Mouse (Mus musculus): ENCODE data around the gene Zfp653.

Gene Zfp653

GRCm38 (mm10) chr9:22069881-22070553 lies 1.2 kb downstream of the Zfp653 start:
- CTCF ChIA-PET = no interaction called here

DNA sequence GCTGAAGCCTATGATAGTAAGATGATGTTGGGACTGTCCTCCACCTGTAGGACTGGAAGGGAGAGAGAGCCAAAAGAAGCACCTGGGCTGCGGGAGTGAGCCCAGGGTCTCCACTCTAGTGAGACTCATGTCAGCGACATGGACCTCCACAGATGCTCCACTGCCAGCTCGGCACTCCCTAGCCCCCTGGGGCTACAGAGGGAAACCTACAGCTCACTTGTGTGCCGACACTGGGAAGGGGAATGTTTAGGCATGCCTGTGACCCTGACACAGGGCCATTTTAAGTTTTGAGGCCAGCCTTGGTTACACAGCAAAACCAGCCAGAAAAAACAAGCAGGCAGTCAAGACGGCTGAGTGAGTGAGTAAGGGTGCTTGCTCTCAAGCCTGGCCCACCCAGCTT lies 4.0 kb downstream of the Zfp653 start:
- CTCF ChIA-PET = interaction anchor here (0.6 to 1.7 kb wide), 3 partner anchors 76 to 158 kb away, joined by 3 to 4 read pairs (median 3); partner anchors contain the start of gene Zfp809

DNA sequence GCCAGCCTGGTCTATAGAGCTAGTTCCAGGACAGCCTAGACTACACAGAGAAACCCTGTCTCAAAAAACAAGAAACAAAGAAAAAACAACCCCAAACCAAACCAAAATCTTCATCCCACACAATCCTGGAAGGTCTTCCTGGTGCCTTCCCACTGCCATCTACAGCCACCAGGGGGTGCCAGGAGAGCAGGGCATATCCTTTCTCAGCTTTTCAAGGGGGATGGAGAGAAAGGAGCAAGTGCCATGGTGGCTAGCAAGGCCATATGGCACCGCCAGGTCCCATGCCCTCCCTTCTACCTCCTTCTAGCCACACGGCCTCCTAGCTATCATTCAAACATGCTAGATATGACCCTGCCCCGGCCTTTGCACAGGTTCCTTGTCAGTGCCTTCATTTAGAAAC lies 4.7 kb downstream of the Zfp653 start:
- CTCF ChIA-PET = interaction anchor here (0.9 to 1.7 kb wide), 3 partner anchors 74 to 159 kb away, joined by 3 to 4 read pairs (median 3); partner anchors contain the start of gene Zfp809

- CTCF ChIA-PET = interaction anchor here (1.7 kb wide), 1 partner anchor 160 kb away, joined by 4 read pairs; the partner anchor contains the start of gene Zfp809
Measured at GRCm38 (mm10) chr9:22065642-22066041, 5.5 kb downstream of the Zfp653 start.

DNA sequence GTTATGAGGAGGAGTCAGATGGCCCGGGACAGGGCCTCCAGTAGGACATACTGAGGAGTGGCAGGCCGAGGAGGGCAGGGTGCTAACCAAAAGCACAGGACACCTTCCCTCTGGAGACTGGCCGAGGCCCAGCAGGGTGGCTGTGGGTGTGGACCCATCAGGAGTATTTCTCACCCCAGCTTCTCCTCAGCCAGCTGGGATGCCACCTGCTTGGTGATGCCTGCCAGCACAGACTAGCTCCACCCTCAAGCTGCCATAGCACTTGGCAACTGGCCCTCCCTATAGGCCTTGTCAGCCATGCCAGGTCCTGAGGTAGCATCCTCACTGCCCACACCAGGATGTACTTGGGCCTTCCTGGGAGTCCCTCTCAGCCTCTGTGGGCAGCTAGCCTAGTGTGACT lies 6.8 kb downstream of the Zfp653 start:
- CTCF ChIA-PET = no interaction called here

DNA sequence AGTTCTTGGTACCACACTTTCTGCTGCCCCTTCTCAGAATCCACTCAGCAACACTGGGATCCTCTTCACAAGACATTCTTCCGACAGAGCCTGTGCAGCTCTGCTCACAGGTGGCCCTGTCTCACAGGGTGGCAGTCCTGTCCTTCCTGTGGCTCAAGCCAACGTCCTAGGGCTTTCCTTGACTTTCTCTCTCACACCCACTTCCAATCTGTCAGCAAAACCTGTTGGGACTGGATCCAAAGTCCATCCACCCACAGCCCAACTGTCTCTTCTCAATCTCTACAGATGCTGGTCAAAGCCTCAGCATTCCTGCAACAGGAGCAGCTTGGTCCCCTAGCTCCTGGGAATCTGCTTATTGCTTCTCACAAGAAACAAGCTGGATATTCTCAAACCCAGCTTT lies 9.8 kb downstream of the Zfp653 start:
- CTCF ChIA-PET = no interaction called here

DNA sequence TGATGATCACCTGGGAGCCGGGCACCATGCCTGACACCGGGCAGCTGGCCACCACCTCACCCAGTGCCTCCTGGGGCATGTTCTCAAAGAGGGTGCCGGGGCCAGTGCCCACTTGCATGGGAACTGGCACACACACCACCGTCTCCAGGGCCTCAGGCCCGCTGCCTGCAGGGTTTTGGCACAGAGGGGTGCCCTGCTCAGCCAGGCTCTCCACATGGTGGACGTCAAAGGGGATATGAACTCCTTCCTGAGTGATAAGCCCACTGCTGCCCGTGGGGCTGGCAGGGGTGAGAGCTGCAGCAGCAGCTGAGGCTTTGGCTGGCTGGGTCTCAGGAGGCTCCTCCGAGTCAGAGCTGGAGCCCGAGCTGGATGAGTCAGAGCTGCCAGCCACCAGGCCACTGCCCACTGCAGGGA lies 13.2 kb downstream of the Zfp653 start:
- CTCF ChIA-PET = no interaction called here

DNA sequence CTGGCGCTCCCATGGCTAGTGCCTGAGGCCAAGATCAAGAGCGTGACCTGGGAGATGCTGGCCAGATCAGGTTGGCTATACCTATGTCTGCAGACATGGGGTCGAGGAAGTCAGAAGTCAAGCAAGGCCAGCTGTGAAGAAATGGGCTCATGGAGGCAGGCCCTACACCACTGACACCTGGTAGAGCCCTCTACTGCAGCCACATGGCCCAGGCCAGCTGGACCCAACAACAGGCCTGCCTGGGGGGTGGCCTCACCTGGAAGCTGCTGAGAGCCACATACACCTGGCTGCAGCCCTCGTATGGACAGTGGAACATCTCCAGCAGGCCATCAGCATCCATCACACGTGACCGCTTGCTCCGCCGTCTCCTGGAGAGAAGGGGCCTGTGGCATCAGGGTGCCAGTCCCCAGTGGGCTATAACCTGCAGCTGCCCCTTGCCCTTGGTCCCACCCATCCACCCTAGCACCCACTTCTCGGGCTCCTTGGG lies 14.1 kb downstream of the Zfp653 start:
- CTCF ChIA-PET = no interaction called here

- CTCF ChIA-PET = no interaction called here
Measured at GRCm38 (mm10) chr9:22056303-22056910, 14.8 kb downstream of the Zfp653 start.

- CTCF ChIA-PET = no interaction called here
Measured at GRCm38 (mm10) chr9:22055713-22056112, 15.5 kb downstream of the Zfp653 start.

DNA sequence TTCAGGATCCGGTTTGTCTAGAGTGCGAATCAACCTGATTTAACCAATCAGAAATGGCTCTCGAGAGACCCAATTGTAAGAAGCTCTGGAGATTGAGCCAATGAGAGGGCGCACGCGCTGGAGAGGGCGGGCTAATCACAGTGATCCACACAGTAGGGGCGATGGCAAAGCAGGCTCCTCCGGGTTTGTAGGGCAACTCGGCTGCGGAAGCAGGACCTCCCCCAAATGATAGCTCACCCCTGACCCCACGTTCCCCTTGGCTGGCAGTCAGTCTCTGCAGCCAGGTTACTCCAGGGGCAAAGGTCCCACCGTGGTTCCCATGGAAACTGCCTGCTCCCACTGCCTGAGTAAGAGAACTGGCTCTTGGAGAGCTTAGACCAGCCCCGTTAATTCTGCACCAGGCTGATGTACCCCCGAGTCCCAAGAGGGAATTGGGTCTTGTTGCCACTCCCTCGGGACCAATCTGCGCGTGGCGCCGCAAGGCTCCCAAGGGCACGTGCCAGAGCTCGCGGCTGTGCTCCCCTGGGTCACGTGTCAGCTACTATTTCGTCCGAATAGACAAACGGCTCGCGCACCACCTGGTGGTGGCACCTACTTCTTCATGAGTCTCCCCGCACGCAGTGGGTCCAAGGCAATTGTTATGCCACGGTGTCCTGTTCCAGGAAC lies 16.6 kb downstream of the Zfp653 start:
- CTCF ChIA-PET = interaction anchor here (0.6 kb wide), 1 partner anchor 74 kb away, joined by 4 read pairs; no protein-coding TSS in a partner anchor

DNA sequence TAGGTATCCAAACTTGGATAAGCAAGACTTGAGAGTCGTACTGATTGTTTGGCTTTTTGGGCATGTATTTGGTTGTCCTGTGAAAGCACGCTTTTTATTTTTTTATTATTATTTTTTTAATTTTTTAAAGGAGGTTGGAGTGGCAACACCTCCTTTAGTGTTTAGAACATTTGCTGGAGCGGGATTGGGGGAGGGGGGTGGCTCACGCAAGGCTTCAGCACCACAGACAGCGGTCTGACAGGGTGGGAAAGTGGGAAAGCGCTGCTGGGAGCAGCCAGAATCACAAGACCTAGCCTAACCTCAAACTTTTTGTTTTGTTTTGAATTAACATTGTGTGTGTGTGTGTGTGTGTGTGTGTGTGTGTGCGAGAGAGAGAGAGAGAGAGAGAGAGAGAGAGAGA lies 17.5 kb downstream of the Zfp653 start:
- CTCF ChIA-PET = no interaction called here

DNA sequence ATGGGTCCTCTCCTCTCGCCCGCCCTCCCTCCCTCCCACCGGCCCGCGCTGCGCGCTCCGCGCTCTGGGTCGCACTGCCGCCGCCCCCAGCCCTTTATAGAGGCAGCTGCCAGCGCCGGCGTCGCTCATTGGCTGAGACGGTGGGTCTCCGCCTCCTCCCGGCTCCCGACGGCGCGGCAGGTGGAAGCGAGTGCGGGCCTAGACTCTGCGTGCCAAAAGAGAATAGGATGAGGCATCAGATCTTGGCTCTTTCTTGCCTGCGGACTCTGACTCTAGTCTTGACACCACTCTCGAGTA lies 19.3 kb downstream of the Zfp653 start, which contains the start of gene Elavl3:
Gene Elavl3 (minus strand): TSS at position 66 of the 297 bp plus-strand sequence.
- CTCF ChIA-PET = no interaction called here

GRCm38 (mm10) chr9:22051161-22051957 lies 19.8 kb downstream of the Zfp653 start:
- CTCF ChIA-PET = no interaction called here

DNA sequence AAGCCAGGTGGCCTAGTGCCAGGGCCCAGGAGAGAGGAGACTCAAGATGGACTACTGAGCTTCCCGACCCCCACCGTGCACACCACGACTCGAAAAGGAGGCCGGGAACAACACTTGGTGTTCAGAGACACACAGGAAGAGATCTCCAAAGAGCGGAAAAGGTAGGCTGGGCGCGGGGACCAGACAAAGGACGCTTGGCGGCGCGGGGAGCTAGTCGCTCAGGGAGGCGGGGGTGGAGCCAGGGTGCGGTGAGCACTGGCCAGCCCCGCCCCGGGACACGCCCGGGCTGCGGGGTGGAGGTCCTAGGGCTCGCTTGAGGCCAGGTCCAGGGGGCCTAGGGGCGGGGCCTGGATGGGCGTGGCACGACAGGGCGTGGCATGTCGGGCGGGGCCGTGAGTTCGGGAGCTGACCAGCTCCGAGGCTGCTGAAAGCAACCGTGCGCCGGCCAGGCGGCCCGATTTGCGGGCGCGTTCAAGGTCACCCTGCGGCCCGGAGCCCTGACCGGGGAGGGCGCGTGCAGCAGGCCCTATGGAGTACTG lies 20.8 kb downstream of the Zfp653 start:
- CTCF ChIA-PET = no interaction called here

GRCm38 (mm10) chr9:22049721-22050270 lies 21.4 kb downstream of the Zfp653 start:
- CTCF ChIA-PET = no interaction called here

DNA sequence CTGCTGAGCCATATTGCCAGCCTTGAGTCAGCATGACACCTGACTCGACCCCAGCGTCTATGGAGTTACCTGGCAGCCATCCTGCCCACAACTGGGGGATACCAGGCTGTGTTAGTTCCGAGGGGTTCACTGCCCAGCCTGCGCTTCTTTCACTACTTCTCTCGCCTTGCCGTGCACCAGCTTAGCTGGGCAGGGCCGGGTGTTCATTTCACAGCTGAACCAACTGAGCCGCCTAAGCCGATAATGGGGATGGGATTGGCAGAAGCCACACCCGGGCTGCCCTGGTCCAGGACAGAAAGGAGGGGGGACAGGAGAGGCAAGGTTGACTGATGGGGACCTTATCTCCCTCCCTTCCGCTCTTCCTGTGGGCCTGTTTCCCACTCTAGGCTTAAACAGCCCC lies 21.9 kb downstream of the Zfp653 start:
- CTCF ChIA-PET = no interaction called here

DNA sequence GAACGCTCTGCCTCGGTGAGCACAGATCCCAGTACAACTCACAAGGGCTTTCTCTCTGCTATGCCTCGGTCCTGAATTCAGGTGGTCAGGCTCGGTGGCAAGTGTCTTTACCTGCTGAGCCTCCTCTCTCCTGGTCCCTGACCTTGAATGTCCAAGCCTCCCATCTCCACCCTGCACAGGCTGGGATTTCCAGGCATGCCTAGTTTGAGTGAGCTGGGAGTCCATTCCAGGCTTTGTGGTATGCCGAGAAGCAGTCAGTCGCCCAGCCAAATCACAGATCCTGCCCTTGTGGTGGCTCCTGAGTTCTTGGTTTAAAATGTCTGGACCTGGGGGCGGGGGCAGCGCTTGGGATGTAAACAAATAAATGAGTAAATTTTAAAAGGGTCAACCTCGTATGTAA lies 23.8 kb downstream of the Zfp653 start:
- CTCF ChIA-PET = no interaction called here

GRCm38 (mm10) chr9:22041832-22042231 lies 29.3 kb downstream of the Zfp653 start:
- CTCF ChIA-PET = no interaction called here

- CTCF ChIA-PET = no interaction called here
Measured at GRCm38 (mm10) chr9:22037826-22038225, 33.4 kb downstream of the Zfp653 start.

GRCm38 (mm10) chr9:22035300-22036044 lies 35.7 kb downstream of the Zfp653 start:
- CTCF ChIA-PET = no interaction called here

Measured in spleen, embryonic (tissue).